In the genomic region with DNA sequence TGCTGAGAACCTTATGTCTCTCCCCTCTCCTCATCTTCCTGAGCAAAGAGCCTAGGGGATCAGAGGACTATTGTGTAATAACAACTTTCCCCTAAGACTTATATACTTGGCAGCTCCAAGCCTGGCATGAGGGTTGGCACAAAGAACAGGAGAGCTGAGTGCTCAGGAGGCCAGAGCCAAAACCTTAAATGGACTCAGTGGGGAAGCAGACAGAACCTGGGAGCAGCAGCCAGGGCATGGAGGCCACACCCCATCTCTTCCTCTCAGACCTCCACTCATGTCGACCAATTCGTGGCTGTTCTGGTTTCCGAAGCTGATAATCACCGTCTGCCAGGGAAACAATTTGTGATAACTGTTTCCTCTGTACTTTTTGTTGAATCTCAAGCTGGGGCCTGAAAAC, we compare ENCODE assay signal across 19 mouse cellular contexts.
DNase-seq lines count a peak whose midpoint lies in the region; ATAC-seq and TF ChIP-seq lines count a peak whose summit lies in the region.
"Had no signal": no experiment of that assay in that cellular context is flagged by ENCODE, and none has a peak within 500 bp of the region (broad histone marks: within the 10 kb centered on the region; RNA-seq: fewer than 3 reads in every experiment).

No protein-coding gene starts in this region.

- no peak for TF ChIP-seq EP300 in lung, postnatal 0 days (IDR thresholded peaks at IDR 0.05)

- no peaks in the 10 kb centered on the region; the same call in 1 of the 2 replicates for H3K4me1 ChIP-seq in heart, embryonic 15.5 days (replicated peaks)
- no peaks in the 10 kb centered on the region for H3K4me1 ChIP-seq in lung, postnatal 0 days (ENCODE audit: insufficient read depth, low read depth, low read length)

- no peak overlapping the region for H3K27ac ChIP-seq in heart, embryonic 15.5 days
- H3K27ac ChIP-seq in lung, postnatal 0 days (ENCODE audit: low read length), result no peak overlapping the region
- H3K27ac ChIP-seq: forebrain, embryonic 15.5 days; hindbrain, embryonic 15.5 days; kidney, postnatal 0 days; limb, embryonic 10.5 days; liver, embryonic 13.5 days; macrophage had no signal

- H3K9me3 ChIP-seq in heart, embryonic 15.5 days (replicated peaks), result no peaks in the 10 kb centered on the region
- no peaks in the 10 kb centered on the region for H3K9me3 ChIP-seq in lung, postnatal 0 days (ENCODE audit: low read length)
- H3K9me3 ChIP-seq: forebrain, embryonic 15.5 days; hindbrain, embryonic 15.5 days; limb, embryonic 10.5 days; liver, embryonic 13.5 days had no signal

- no peak overlapping the region for H3K9ac ChIP-seq in heart, embryonic 15.5 days
- H3K9ac ChIP-seq in lung, postnatal 0 days (replicated peaks; ENCODE audit: low read depth), result no peak overlapping the region
- H3K9ac ChIP-seq: forebrain, embryonic 15.5 days; hindbrain, embryonic 15.5 days; liver, embryonic 13.5 days had no signal

- ATAC-seq in heart, embryonic 15.5 days (replicated peaks; ENCODE audit: insufficient number of reproducible peaks, insufficient read depth, low FRiP score, low read depth), result peak; percentile 47; the same call in 1 of the 2 replicates
- ATAC-seq in lung, postnatal 0 days, result no peak
- ATAC-seq in erythroblast, adult 5-6 weeks (replicated peaks; ENCODE audit: low FRiP score, poor library complexity, severe bottlenecking), result no peak
- ATAC-seq: CD4-positive, CD25-positive, alpha-beta regulatory T cell, adult 4 months; forebrain, embryonic 15.5 days; midbrain, embryonic 16.5 days had no signal

- no peak overlapping the region for H3K4me3 ChIP-seq in heart, embryonic 15.5 days
- no peak overlapping the region for H3K4me3 ChIP-seq in lung, postnatal 0 days (ENCODE audit: low read depth, low read length)
- H3K4me3 ChIP-seq: forebrain, embryonic 15.5 days; hindbrain, embryonic 15.5 days; limb, embryonic 10.5 days; liver, embryonic 13.5 days had no signal

- H3K27me3 ChIP-seq in heart, embryonic 15.5 days, result no peaks in the 10 kb centered on the region
- H3K27me3 ChIP-seq in lung, postnatal 0 days (replicated peaks; ENCODE audit: insufficient read depth, low read length), result no peaks in the 10 kb centered on the region
- H3K27me3 ChIP-seq: forebrain, embryonic 15.5 days; hindbrain, embryonic 15.5 days; liver, embryonic 13.5 days had no signal

- DNase-seq in cerebellum, postnatal 10 days, result peak; percentile 53 to 73
- DNase-seq in cerebellum, adult 18-20 months, result no peak
- DNase-seq in heart, postnatal 36 days, result no peak
- peak; percentile 13 for DNase-seq in lung, postnatal 0 days (ENCODE audit: low spot score)
- no peak for DNase-seq in lung, postnatal 14 days
- peak; percentile 46 for DNase-seq in fat pad, adult 2 months (ENCODE audit: extremely low read depth, low read depth, low spot score)
- DNase-seq: cerebellum, adult 8-10 months; kidney, adult 11 months; liver, embryonic 13.5 days had no signal

- H3K36me3 ChIP-seq in heart, embryonic 15.5 days, result no peaks in the 10 kb centered on the region
- no peaks in the 10 kb centered on the region for H3K36me3 ChIP-seq in lung, postnatal 0 days (ENCODE audit: insufficient read depth, low read length)
- H3K36me3 ChIP-seq: forebrain, embryonic 15.5 days; G1E; hindbrain, embryonic 15.5 days; limb, embryonic 10.5 days; liver, embryonic 13.5 days had no signal

- TF ChIP-seq CTCF in lung, postnatal 0 days (IDR thresholded peaks at IDR 0.05), result no peak

- H3K4me2 ChIP-seq in heart, embryonic 15.5 days, result no peak overlapping the region
- H3K4me2 ChIP-seq in lung, postnatal 0 days (replicated peaks; ENCODE audit: low read depth, low read length), result no peak overlapping the region
- H3K4me2 ChIP-seq: forebrain, embryonic 15.5 days; hindbrain, embryonic 15.5 days; liver, embryonic 13.5 days had no signal

- intact Hi-C loops in heart, postnatal 36 days (cut with DNase I), result no loop called here

- WGBS in heart, embryonic 15.5 days, result 14% methylated on average over 4 of the region's 4 CpGs
- 14% methylated on average over 4 of the region's 4 CpGs for WGBS in lung, postnatal 0 days

Comparison
In these comparisons a context has a peak if more than half of its experiments do, and no peak if none do; other contexts are left out.
1. DNase-seq: peak in cerebellum, postnatal 10 days (2 of 2), lung, postnatal 0 days (single experiment) and fat pad, adult 2 months (single experiment); none in cerebellum, adult 18-20 months (0 of 2), heart, postnatal 36 days (0 of 2) and lung, postnatal 14 days (single experiment).